Mouse (Mus musculus) stomach, embryonic 16.5 days (tissue): ENCODE results near the gene Amdhd2. TPM values are rescaled to one million over a fixed set of nuclear protein-coding genes. Genes with fewer than 3 reads are reported as not detected.

Experiments used
- ATAC-seq: fragments of 200-750 bp; cut with Nextera tagmentation; 2 replicates; pipeline ENCODE4 v1.8.0; 2017; ENCODE audit warnings: moderate number of reproducible peaks, moderate TSS enrichment; ENCODE audit not compliant: insufficient read depth, low FRiP score
- H3K27ac ChIP-seq: fragments of 300-500 bp; sonication (generic); 2 replicates; pipeline ENCODE4 v1.5.1; 2014; ENCODE audit warnings: low read length
- H3K27me3 ChIP-seq: fragments of 300-500 bp; sonication (generic); 2 replicates; pipeline ENCODE4 v1.6.1; 2014; ENCODE audit warnings: low read length, control low read depth, mixed read lengths; ENCODE audit not compliant: control insufficient read depth, insufficient read depth
- H3K36me3 ChIP-seq: fragments of 300-500 bp; sonication (generic); 2 replicates; pipeline ENCODE4 v1.6.1; 2014; ENCODE audit warnings: low read length; ENCODE audit not compliant: control insufficient read depth, insufficient read depth
- H3K4me1 ChIP-seq: fragments of 300-500 bp; sonication (generic); 2 replicates; pipeline ENCODE4 v1.6.1; 2014; ENCODE audit warnings: low read length, control low read depth, mixed read lengths; ENCODE audit not compliant: control insufficient read depth, insufficient read depth
- H3K4me2 ChIP-seq: fragments of 300-500 bp; sonication (generic); 2 replicates; pipeline ENCODE4 v1.6.1; 2014; ENCODE audit warnings: low read depth, low read length, mixed read lengths
- H3K4me3 ChIP-seq: fragments of 300-500 bp; sonication (generic); replicated peaks from 2 replicates; pipeline ENCODE4 v1.5.1; 2014; ENCODE audit warnings: mild to moderate bottlenecking, low read length
- H3K9ac ChIP-seq: fragments of 300-500 bp; sonication (generic); 2 replicates; pipeline ENCODE4 v1.6.1; 2014; ENCODE audit warnings: low read length
- H3K9me3 ChIP-seq: fragments of 300-500 bp; sonication (generic); replicated peaks from 2 replicates; pipeline ENCODE4 v1.6.1; 2016; ENCODE audit warnings: low read length, control low read depth; ENCODE audit not compliant: control insufficient read depth
- WGBS: fragments of 180-500 bp; shearing (Covaris S2); extraction: QIAGEN DNeasy Blood & Tissue Kit; methylation state at CpG from one replicate; pipeline ENCODE4 v1.1.7; 2014; 5-methylcytosine and 5-hydroxymethylcytosine counted together
- polyA plus RNA-seq: library from polyadenylated mRNA; unstranded; fragments of >200 nt; fragmentation: Nextera tagmentation; extraction: Ambion mirVana; gene quantifications from 2 replicates; pipeline ENCODE4 v1.2.1, GENCODE M21; 2015

Amdhd2 gene
- polyA plus RNA-seq, 1 experiment from 2014 or later: 27.0 TPM

GRCm38 (mm10) chr17:24167120-24167519 is 3.6 kb upstream of the Amdhd2 start:
- Histone ChIP-seq H3K27me3 (no peaks in the 10 kb centered on the region), H3K27ac (no peak overlapping the region), H3K4me3 (no peak overlapping the region), H3K9ac (no peak overlapping the region), H3K4me1 (peaks cover 33% of the 10 kb centered on the region), H3K9me3 (no peaks in the 10 kb centered on the region), H3K4me2 (peak overlapping the region; percentile 77; the same call in 1 of the 2 replicates), H3K36me3 (no peaks in the 10 kb centered on the region)
- ATAC-seq: no peak
- WGBS: 74% methylated on average over 6 of the region's 6 CpGs

GRCm38 (mm10) chr17:24164566-24165259 is 1.1 kb upstream of the Amdhd2 start:
- Histone ChIP-seq H3K4me3 (no peak overlapping the region), H3K4me2 (no peak overlapping the region), H3K27ac (no peak overlapping the region), H3K9me3 (no peaks in the 10 kb centered on the region), H3K27me3 (no peaks in the 10 kb centered on the region), H3K9ac (no peak overlapping the region), H3K36me3 (no peaks in the 10 kb centered on the region), H3K4me1 (peaks cover 28% of the 10 kb centered on the region)
- no peak for ATAC-seq
- WGBS: 80% methylated on average over 11 of the region's 11 CpGs

- Histone ChIP-seq H3K4me1 (peaks cover 21% of the 10 kb centered on the region), H3K27ac (peak overlapping the region; percentile 81), H3K9me3 (no peaks in the 10 kb centered on the region), H3K9ac (peak overlapping the region; percentile 84), H3K4me2 (peak overlapping the region; percentile 92), H3K27me3 (no peaks in the 10 kb centered on the region), H3K36me3 (no peaks in the 10 kb centered on the region), H3K4me3 (peak overlapping the region; percentile 83)
- no peak for ATAC-seq
- 20% methylated on average over 17 of the region's 17 CpGs for WGBS
Measured at GRCm38 (mm10) chr17:24162584-24163175, 886 bp downstream of the Amdhd2 start.

GRCm38 (mm10) chr17:24161466-24161865 is 2.1 kb downstream of the Amdhd2 start:
- no peak for ATAC-seq
- H3K4me3 ChIP-seq: no peak overlapping the region
- H3K4me1 ChIP-seq: peaks cover 17% of the 10 kb centered on the region
- WGBS: 70% methylated on average over 5 of the region's 5 CpGs
- H3K36me3 ChIP-seq: no peaks in the 10 kb centered on the region
- no peak overlapping the region for H3K9ac ChIP-seq
- no peak overlapping the region for H3K27ac ChIP-seq
- H3K9me3 ChIP-seq: no peaks in the 10 kb centered on the region
- no peak overlapping the region for H3K4me2 ChIP-seq
- no peaks in the 10 kb centered on the region for H3K27me3 ChIP-seq

- no peak overlapping the region for H3K4me3 ChIP-seq
- 95% methylated on average over 4 of the region's 4 CpGs for WGBS
- H3K9me3 ChIP-seq: no peaks in the 10 kb centered on the region
- no peaks in the 10 kb centered on the region for H3K27me3 ChIP-seq
- no peak overlapping the region for H3K27ac ChIP-seq
- no peaks in the 10 kb centered on the region for H3K36me3 ChIP-seq
- no peak overlapping the region for H3K4me2 ChIP-seq
- H3K9ac ChIP-seq: no peak overlapping the region
- H3K4me1 ChIP-seq: peaks cover 5% of the 10 kb centered on the region
- ATAC-seq: no peak
Measured at GRCm38 (mm10) chr17:24157526-24157925, 6.0 kb downstream of the Amdhd2 start.

GRCm38 (mm10) chr17:24157121-24157520 is 6.4 kb downstream of the Amdhd2 start:
- Histone ChIP-seq H3K27me3 (no peaks in the 10 kb centered on the region), H3K9me3 (no peaks in the 10 kb centered on the region), H3K4me3 (no peak overlapping the region), H3K4me1 (peaks cover 6% of the 10 kb centered on the region; the same call in 1 of the 2 replicates), H3K9ac (no peak overlapping the region), H3K4me2 (no peak overlapping the region), H3K27ac (no peak overlapping the region), H3K36me3 (no peaks in the 10 kb centered on the region)
- WGBS: 94% methylated on average over 6 of the region's 6 CpGs
- no peak for ATAC-seq

GRCm38 (mm10) chr17:24156394-24156793 is 7.2 kb downstream of the Amdhd2 start:
- no peaks in the 10 kb centered on the region for H3K9me3 ChIP-seq
- H3K4me2 ChIP-seq: no peak overlapping the region
- no peaks in the 10 kb centered on the region for H3K36me3 ChIP-seq
- WGBS: 75% methylated on average over 3 of the region's 3 CpGs
- no peak overlapping the region for H3K4me3 ChIP-seq
- no peak overlapping the region for H3K9ac ChIP-seq
- no peak for ATAC-seq
- no peaks in the 10 kb centered on the region for H3K27me3 ChIP-seq
- H3K27ac ChIP-seq: no peak overlapping the region
- H3K4me1 ChIP-seq: peaks cover 9% of the 10 kb centered on the region; the same call in 1 of the 2 replicates

GRCm38 (mm10) chr17:24155742-24156141 is 7.8 kb downstream of the Amdhd2 start:
- Histone ChIP-seq H3K4me2 (no peak overlapping the region), H3K36me3 (no peaks in the 10 kb centered on the region), H3K27ac (no peak overlapping the region), H3K4me3 (no peak overlapping the region), H3K27me3 (no peaks in the 10 kb centered on the region), H3K4me1 (peaks cover 10% of the 10 kb centered on the region; the same call in 1 of the 2 replicates), H3K9ac (no peak overlapping the region), H3K9me3 (no peaks in the 10 kb centered on the region)
- no peak for ATAC-seq
- 90% methylated on average over 9 of the region's 9 CpGs for WGBS

GRCm38 (mm10) chr17:24154463-24154862 is 9.1 kb downstream of the Amdhd2 start:
- no peak overlapping the region for H3K9ac ChIP-seq
- no peaks in the 10 kb centered on the region for H3K9me3 ChIP-seq
- ATAC-seq: no peak
- H3K4me1 ChIP-seq: peaks cover 10% of the 10 kb centered on the region; the same call in 1 of the 2 replicates
- H3K4me2 ChIP-seq: no peak overlapping the region
- no peak overlapping the region for H3K4me3 ChIP-seq
- H3K27me3 ChIP-seq: no peaks in the 10 kb centered on the region
- H3K36me3 ChIP-seq: no peaks in the 10 kb centered on the region
- no peak overlapping the region for H3K27ac ChIP-seq
- WGBS: 73% methylated on average over 3 of the region's 3 CpGs
